Mouse (Mus musculus): ENCODE measurements at regions not wholly inside any gene's neighbourhood (a gene's known extent, or its start where the extent isn't known, plus 50 kb on each side); places are given as distances from the start of the nearest gene placed in this dataset.

GRCm38 (mm10) chr1:143074999-143075398 is 565.5 kb upstream of the B3galt2 start:
- ATAC-seq: no peak

- no peak for ATAC-seq
These were observed 560.0 kb upstream of the B3galt2 start for GRCm38 (mm10) chr1:143080441-143080840.

GRCm38 (mm10) chr1:143096904-143097303 is 543.6 kb upstream of the B3galt2 start:
- no peak for ATAC-seq

- no peak for ATAC-seq
These were observed 542.2 kb upstream of the B3galt2 start for GRCm38 (mm10) chr1:143098307-143098706.

- no peak for ATAC-seq
These were observed 518.3 kb upstream of the B3galt2 start for GRCm38 (mm10) chr1:143122185-143122584.

GRCm38 (mm10) chr1:143130257-143130656 is 510.2 kb upstream of the B3galt2 start:
- ATAC-seq: no peak

- no peak for ATAC-seq
These were observed 507.7 kb upstream of the B3galt2 start for GRCm38 (mm10) chr1:143132806-143133205.

GRCm38 (mm10) chr1:143145111-143145984 is 495.1 kb upstream of the B3galt2 start:
- no peak for ATAC-seq

- no peak for ATAC-seq
These were observed 469.2 kb upstream of the B3galt2 start for GRCm38 (mm10) chr1:143171286-143171685.

- no peak for ATAC-seq
These were observed 466.6 kb upstream of the B3galt2 start for GRCm38 (mm10) chr1:143173836-143174235.

- ATAC-seq: no peak
These were observed 448.2 kb upstream of the B3galt2 start for GRCm38 (mm10) chr1:143192167-143192793.

GRCm38 (mm10) chr1:143200213-143200889 is 440.1 kb upstream of the B3galt2 start:
- no peak for ATAC-seq

- peak; percentile 69 for ATAC-seq
These were observed 439.5 kb upstream of the B3galt2 start for GRCm38 (mm10) chr1:143200971-143201370.

- ATAC-seq: peak; percentile 64
These were observed 438.3 kb upstream of the B3galt2 start for GRCm38 (mm10) chr1:143202182-143202581.

- no peak for ATAC-seq
These were observed 436.4 kb upstream of the B3galt2 start for GRCm38 (mm10) chr1:143204070-143204469.

- no peak for ATAC-seq
These were observed 433.5 kb upstream of the B3galt2 start for GRCm38 (mm10) chr1:143206995-143207394.

- ATAC-seq: no peak
These were observed 432.9 kb upstream of the B3galt2 start for GRCm38 (mm10) chr1:143207399-143208065.

- ATAC-seq: no peak
These were observed 423.1 kb upstream of the B3galt2 start for GRCm38 (mm10) chr1:143217401-143217800.

- no peak for ATAC-seq
These were observed 408.5 kb upstream of the B3galt2 start for GRCm38 (mm10) chr1:143231969-143232368.

GRCm38 (mm10) chr1:143258470-143259215 is 381.8 kb upstream of the B3galt2 start:
- ATAC-seq: no peak

- ATAC-seq: no peak
These were observed 377.0 kb upstream of the B3galt2 start for GRCm38 (mm10) chr1:143263263-143264038.
